Mouse (Mus musculus) lung, postnatal 4 days (tissue): ENCODE data around the gene Srl.
A peak's percentile ranks its signal among the peaks of the same experiment; 100 is the strongest.
"Not testable (repeated sequence)": the region's sequence is repeated elsewhere in the genome, so short reads cannot be mapped to it uniquely, and the experiment has no call there.

Experiments
- DNase-seq, 2 experiments: peaks; one replicate each; pipeline ENCODE4 v3.0.0; 2021

The Srl gene

GRCm38 (mm10) chr16:4541501-4542198 is at the start of gene Srl:
Gene Srl, minus strand, starts transcription at chr16:4541816.
- DNase-seq: peak; percentile 100

GRCm38 (mm10) chr16:4590236-4590635 is 48.6 kb upstream of the Srl start:
- DNase-seq: no peak

- DNase-seq: peak; percentile 42 to 57
Observed at GRCm38 (mm10) chr16:4587516-4588210, 46.0 kb upstream of the Srl start.

GRCm38 (mm10) chr16:4586531-4587123 is 45.0 kb upstream of the Srl start:
- DNase-seq: peak; percentile 99 to 100

GRCm38 (mm10) chr16:4585642-4586530 is 44.3 kb upstream of the Srl start:
- DNase-seq: no peak

GRCm38 (mm10) chr16:4584438-4584837 is 42.8 kb upstream of the Srl start:
- DNase-seq: no peak

- no peak for DNase-seq
Observed at GRCm38 (mm10) chr16:4583807-4584206, 42.2 kb upstream of the Srl start.

GRCm38 (mm10) chr16:4581179-4581578 is 39.6 kb upstream of the Srl start:
- DNase-seq: not testable (repeated sequence)

GRCm38 (mm10) chr16:4578630-4579029 is 37.0 kb upstream of the Srl start:
- no peak for DNase-seq

- DNase-seq: no peak
Observed at GRCm38 (mm10) chr16:4576873-4577272, 35.3 kb upstream of the Srl start.

GRCm38 (mm10) chr16:4576038-4576437 is 34.4 kb upstream of the Srl start:
- DNase-seq: no peak

- DNase-seq: no peak
Observed at GRCm38 (mm10) chr16:4570737-4571136, 29.1 kb upstream of the Srl start.

GRCm38 (mm10) chr16:4567912-4568311 is 26.3 kb upstream of the Srl start:
- peak; percentile 79 to 89 for DNase-seq

- peak; percentile 82 to 88 for DNase-seq
Observed at GRCm38 (mm10) chr16:4560145-4560952, 18.7 kb upstream of the Srl start.

- peak; percentile 91 to 93 for DNase-seq
Observed at GRCm38 (mm10) chr16:4559715-4560144, 18.1 kb upstream of the Srl start, which contains the start of gene Tfap4. Gene Tfap4, minus strand, starts transcription at chr16:4559854.

GRCm38 (mm10) chr16:4558980-4559631 is 17.5 kb upstream of the Srl start:
- DNase-seq: peak; percentile 70 to 80

- DNase-seq: peak; percentile 92 to 93
Observed at GRCm38 (mm10) chr16:4558384-4558979, 16.9 kb upstream of the Srl start.

GRCm38 (mm10) chr16:4557949-4558348 is 16.3 kb upstream of the Srl start:
- peak; percentile 73 to 81 for DNase-seq

- no peak for DNase-seq
Observed at GRCm38 (mm10) chr16:4557085-4557484, 15.5 kb upstream of the Srl start.

GRCm38 (mm10) chr16:4555555-4555954 is 13.9 kb upstream of the Srl start:
- DNase-seq: no peak
